Mouse (Mus musculus): ENCODE measurements around the gene Gm16253.

The Gm16253 gene

DNA sequence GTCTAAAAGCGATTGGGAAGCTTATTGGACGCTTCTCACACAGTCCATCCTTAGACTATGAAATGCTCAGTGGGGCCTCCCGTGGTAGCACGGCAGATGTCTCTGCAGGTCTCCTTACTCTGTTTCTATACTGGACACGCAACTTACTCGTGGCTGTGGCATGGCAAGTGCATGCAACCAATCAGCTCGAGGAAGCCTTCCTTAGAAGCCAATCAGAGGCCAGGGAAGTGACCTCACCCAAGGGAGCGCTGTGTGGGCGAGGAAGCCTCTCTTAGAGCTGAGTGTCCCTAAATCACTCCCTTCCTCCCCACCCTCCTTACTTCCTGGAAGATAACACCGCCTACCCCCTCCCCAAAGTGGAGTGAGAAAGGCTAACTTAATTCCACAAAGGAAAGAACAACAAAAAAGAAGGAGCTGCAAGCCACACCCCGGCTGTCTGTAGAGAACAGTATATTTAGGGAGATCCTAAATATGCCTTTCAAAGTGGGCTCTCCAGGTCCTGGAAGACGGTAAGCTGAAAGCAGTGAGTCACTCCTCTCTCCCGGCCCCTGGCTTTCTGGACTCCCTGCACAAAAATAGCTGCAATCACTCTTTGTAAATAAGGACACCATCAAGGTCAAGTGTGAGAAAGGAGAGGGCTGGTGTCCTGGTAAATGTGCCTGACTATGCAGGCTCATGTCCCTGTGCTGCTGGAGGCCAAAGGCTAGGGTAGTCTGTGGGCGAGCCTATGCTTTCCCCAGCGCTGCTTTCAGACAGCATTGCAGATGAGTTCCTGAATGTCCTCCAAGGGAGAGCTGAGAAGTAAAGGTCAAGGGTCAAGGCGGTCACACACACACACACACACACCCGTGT lies at the start of gene Gm16253:
Gene Gm16253, plus strand, starts transcription at position 295 of the 852 bp plus-strand sequence.
- DNase-seq (ENCODE audit: low spot score in 2 of 2), result peak; percentile 87 to 88

GRCm38 (mm10) chr3:96528506-96528905 lies 48.3 kb upstream of the Gm16253 start:
- DNase-seq (ENCODE audit: low spot score in 2 of 2), result no peak

DNA sequence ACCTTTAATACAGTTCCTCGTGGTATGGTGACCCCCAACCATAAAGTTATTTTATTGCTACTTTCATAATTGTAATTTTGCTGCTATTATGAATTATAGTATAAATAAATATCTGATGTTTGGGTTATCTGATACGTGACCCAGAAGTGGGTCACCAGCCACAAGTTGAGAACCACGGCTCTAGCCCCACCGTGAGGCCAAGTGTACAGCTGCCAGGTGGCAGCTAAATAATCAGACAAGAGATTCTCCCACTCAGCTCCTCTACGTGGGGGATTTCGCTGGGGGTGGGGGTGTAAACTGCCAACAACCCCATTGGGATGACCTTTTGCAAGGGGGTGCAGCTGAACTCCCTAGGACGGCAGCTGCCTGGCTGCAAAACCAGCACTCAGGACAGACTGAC lies 44.7 kb upstream of the Gm16253 start:
- no peak for DNase-seq (ENCODE audit: low spot score in 2 of 2)

GRCm38 (mm10) chr3:96534300-96534699 lies 42.5 kb upstream of the Gm16253 start:
- DNase-seq (ENCODE audit: low spot score in 2 of 2), result no peak

DNA sequence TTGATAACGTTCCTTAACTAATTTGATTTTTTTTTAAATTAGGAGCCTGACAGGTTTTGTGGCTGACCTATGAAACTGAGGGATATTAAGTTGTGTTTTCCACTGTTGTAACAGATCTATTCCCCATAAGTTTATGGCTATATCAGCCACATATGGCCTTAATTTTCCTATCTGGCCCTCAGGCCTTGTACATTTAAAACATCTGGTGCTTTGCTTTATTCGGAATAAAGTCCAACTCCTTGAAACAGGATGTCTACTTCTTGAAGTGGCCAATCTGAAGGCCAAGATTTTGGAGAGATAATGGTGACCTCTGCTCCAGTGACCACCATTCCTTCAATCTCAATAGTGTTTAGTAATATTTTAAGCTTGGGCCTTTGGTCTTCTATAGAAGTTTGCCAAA lies 37.5 kb upstream of the Gm16253 start:
- no peak for DNase-seq (ENCODE audit: low spot score in 2 of 2)

GRCm38 (mm10) chr3:96540740-96541139 lies 36.0 kb upstream of the Gm16253 start:
- DNase-seq (ENCODE audit: low spot score in 2 of 2), result no peak

- DNase-seq (ENCODE audit: low spot score in 2 of 2), result no peak
These were observed 35.3 kb upstream of the Gm16253 start for GRCm38 (mm10) chr3:96541328-96542078.

DNA sequence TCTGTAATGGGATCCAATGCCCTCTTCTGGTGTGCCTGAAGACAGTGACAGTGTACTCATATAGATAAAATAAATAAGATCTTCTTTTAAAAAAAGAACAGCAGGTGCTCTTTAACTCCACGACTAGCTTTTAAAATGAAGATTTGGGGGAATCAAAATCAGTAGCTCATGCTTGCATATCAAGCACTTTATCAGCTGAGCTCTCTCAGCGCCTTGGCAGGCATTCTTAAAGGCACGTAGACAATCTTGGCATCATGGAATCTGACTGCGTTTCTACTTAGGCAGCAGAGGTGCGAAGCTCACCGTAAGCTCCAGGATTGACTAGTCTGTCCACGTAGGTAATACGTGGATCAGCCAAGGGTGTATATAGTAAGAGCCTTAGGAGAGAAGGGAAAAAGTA lies 34.2 kb upstream of the Gm16253 start:
- DNase-seq (ENCODE audit: low spot score in 2 of 2), result no peak

DNA sequence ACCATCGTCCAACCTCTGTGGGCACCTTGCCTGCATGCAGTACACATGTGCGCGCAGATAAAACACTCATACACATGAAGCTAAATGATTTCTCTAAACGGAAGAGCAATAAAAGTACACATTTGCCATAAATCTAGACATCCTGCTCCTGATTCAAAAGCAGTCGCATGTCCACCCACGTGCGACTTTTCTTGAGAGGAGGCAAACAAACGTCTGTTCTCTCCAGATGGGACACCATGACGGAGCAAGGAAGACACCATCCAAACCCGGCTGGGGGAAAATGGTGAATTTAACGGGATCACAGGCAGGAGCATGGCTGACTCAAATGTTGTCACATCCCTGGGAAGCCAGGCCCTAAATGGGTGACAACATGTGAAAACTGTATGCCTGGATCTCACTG lies 33.4 kb upstream of the Gm16253 start:
- DNase-seq (ENCODE audit: low spot score in 2 of 2), result no peak

GRCm38 (mm10) chr3:96545565-96545964 lies 31.2 kb upstream of the Gm16253 start:
- no peak for DNase-seq (ENCODE audit: low spot score in 2 of 2)

DNA sequence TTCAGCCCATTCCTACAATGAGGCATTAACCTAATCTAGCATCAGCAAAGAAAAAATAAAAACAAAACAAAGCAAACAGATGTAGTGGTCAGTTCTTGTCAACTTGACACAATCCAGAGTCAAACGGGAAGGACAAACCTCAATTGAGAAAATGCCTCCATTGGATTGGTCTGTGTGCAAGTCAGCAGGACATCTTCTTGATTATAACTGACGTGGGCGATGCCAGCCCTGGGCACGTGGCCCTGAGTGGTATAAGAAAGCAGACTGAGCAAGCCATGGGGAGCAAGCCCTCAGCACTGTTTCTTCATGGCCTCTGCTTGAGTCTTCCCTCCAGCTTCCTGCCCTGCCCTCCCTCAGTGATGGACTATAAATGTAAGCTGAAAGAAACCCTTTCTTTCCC lies 29.9 kb upstream of the Gm16253 start:
- DNase-seq (ENCODE audit: low spot score in 2 of 2), result no peak

GRCm38 (mm10) chr3:96547389-96547960 lies 29.3 kb upstream of the Gm16253 start:
- peak; percentile 65 to 77 for DNase-seq (ENCODE audit: low spot score in 2 of 2)

DNA sequence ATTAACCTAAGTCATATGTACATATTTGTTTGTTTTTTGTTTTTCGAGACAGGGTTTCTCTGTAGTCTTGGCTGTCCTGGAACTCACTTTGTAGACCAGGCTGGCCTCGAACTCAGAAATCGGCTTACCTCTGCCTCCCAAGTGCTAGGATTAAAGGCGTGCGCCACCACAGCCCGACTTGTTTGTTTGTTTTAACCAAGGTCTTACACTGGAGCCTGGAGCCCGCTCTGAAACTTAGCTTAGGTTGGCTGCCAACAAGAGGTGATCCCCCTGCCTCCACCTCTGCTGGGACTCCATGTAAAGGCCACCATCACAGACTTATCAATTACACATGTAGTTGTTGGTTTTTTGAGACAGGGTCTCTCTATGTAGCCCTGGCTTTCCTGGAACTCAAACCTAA lies 28.0 kb upstream of the Gm16253 start:
- no peak for DNase-seq (ENCODE audit: low spot score in 2 of 2)

DNA sequence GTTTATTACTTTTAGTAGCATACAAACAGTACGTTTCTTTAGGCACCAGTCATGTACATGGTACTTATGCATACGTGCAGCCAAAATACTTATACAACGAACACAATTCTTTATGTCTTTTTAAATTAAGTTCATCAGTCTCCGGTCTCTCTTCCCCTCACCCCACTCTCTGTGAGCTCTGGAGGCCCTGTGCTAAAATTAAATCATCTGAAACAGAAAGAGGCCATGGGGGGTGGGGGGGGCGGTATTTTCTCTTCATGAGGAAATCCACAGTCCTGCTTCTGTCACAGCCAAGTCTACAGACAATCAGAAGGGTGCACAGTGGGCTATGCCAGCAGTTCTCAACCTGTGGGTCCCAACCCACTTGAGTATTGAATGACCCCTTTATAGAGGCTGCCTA lies 27.4 kb upstream of the Gm16253 start:
- DNase-seq (ENCODE audit: low spot score in 2 of 2), result no peak

DNA sequence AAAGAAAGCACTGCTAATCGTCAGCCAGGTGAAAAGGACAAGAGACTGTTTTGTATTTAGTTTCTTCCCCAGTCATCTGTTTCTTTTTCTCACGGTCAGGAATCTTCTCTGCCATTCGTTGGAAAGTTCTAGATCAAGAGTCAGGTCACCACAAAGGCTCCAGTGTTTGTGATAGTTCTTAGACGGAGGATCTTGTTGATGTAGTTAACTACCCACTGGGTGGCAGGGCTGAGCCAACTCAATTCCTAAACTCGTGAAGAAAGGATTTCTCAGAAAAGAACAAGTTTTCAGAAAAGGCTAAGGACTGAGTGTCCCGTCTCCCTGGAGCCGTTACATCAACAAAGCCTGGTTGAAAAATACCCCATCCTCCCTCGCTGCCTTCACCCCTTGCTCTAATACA lies 25.6 kb upstream of the Gm16253 start:
- DNase-seq (ENCODE audit: low spot score in 2 of 2), result peak; percentile 44 to 62

GRCm38 (mm10) chr3:96551890-96552289 lies 24.9 kb upstream of the Gm16253 start:
- no peak for DNase-seq (ENCODE audit: low spot score in 2 of 2)

- DNase-seq (ENCODE audit: low spot score in 2 of 2), result no peak
These were observed 23.2 kb upstream of the Gm16253 start for GRCm38 (mm10) chr3:96553601-96554000.

GRCm38 (mm10) chr3:96554251-96554650 lies 22.5 kb upstream of the Gm16253 start:
- DNase-seq (ENCODE audit: low spot score in 2 of 2), result no peak

- no peak for DNase-seq (ENCODE audit: low spot score in 2 of 2)
These were observed 21.7 kb upstream of the Gm16253 start for GRCm38 (mm10) chr3:96555041-96555596.

GRCm38 (mm10) chr3:96555999-96556614 lies 20.7 kb upstream of the Gm16253 start:
- no peak for DNase-seq (ENCODE audit: low spot score in 2 of 2)

DNA sequence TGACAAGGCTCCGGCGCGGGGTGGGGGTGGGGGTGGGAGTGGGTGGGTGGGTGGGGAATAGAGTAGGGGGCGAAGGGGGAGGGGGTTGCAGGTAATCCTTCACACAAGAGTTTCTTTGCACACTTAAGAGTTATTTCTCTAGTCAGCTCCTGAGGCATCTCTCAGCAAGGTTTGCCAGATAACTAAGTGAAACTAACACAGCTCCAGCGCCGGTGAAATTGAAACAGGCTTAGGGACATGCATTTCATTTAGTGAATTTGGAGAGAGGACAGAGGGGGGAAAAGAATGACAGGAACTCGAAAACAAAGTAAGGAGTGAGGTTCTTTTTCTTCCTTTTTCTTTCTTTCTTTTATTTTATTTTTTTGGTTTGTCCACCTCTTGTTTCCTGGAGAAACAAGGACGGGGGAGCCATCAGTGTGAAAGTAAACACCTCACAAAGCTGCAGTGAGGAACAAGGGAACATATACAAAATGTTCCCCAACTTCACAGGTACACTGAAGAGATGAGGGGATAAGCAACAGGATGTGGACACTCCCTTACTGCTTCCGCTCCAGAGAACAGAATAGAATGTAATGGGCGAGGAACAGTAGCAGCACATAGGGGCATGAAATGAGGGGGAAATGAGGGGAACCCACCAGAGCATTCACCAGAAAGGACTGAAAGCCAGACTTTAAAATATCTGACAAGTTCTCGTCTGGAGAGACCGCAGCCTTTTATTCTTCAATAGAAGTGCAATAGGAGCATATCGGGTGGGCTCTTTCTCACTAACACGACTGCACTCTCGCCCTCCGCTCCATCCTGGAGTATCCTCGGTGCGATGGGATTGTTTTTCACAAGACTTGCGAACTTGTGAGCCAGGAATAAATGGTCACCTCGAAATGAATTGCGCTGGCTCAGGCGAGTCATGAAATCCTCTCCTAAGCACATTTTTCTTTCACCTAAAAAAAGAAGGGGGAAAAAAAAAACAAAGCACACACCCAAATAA lies 19.8 kb upstream of the Gm16253 start:
- peak; percentile 65 for DNase-seq (ENCODE audit: low spot score in 2 of 2)
